Mouse (Mus musculus): ENCODE results near the gene Arl15.

DNA sequence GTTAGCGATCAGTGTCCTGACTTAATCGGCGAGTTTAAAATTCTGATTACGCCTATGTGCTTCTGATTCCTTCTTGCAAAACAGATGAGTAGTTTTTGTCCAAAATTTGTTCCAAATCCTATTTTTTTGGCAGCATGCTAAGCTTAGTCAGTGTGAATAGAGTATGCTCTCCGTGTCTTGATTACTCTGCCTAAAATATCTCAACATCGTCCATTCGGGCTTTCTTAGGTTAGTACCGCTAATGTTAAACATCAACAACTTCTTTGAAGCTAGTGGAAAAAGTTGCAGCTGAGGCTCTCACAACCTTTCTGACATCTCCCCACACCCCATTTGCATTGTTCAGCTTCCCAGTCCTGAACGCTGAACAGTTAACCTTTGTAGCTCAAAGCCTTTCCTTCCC lies 269.8 kb downstream of the Arl15 start:
- TF ChIP-seq CTCF (IDR thresholded peaks at IDR 0.05; ENCODE audit: borderline replicate concordance, extremely low read depth, insufficient read depth, insufficient read length) (no peak), POLR2A (IDR thresholded peaks at IDR 0.05; ENCODE audit: borderline replicate concordance, extremely low read depth, insufficient read depth, insufficient read length, poor library complexity, severe bottlenecking) (no peak)

All from brain, embryonic 14.5 days (tissue).